Mouse (Mus musculus): ENCODE results near the gene Ankrd39. TPM values are rescaled to one million over a fixed set of nuclear protein-coding genes. Genes with fewer than 3 reads are reported as not detected.
A peak's percentile ranks its signal among the peaks of the same experiment; 100 is the strongest.

Ankrd39 gene
- polyA plus RNA-seq, 1 experiment from 2014 or later = 17.8 TPM

DNA sequence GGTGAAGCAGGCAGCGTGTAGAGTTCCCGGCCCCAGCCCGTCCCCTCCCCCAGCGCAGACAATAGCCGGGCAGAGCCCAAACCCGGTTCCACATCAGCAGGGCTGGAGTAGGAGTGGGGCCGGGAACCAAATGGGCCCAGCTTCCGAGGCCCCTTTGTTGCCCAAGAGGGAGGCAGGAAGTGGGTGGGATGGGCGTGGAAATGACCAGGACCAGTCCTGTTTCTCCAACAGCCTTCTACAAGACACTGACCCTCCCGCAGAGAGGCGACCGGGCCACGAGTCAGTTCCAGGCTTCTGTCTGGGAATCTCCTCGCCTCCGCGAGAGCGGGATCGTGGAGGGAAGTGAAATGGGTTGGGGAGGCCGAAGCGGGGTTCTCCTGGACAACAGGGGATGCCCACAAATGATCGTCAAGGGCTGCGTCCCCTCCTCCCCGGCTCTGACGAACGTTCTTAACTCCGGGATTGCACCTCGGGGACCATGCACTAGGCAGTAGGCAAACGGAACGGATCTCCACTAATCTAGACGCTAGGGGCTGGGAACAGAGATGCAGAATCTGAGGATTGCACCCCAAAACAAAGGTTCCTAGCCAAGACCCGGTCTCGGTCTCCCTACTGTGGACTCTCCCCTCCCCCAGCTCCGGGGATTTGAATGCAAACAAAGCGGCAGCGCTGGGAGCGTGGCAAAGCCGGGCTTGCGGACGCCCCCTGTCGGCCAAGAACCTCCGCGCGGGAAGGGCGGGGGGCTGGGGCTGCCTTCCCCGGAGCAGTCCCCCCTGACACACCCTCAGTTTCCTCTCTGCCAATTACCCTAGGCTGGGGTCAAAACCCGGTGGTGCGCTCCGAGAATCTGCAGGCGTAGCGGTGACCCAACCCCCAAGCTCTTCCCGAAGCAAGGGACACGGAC is 9.6 kb upstream of the Ankrd39 start:
- H3K27ac ChIP-seq (replicated peaks) = peak overlapping the region; percentile 100
- H3K36me3 ChIP-seq = peaks cover 41% of the 10 kb centered on the region
- H3K4me1 ChIP-seq = peaks cover 46% of the 10 kb centered on the region
- peak; percentile 96 for DNase-seq (ENCODE audit: low spot score)
- no peaks in the 10 kb centered on the region for H3K9me3 ChIP-seq (replicated peaks)
- under 1% methylated on average over 52 of the region's 52 CpGs for WGBS
- peaks cover 17% of the 10 kb centered on the region for H3K27me3 ChIP-seq (ENCODE audit: low read depth, poor library complexity, severe bottlenecking)
- H3K4me3 ChIP-seq = peak overlapping the region; percentile 94

DNA sequence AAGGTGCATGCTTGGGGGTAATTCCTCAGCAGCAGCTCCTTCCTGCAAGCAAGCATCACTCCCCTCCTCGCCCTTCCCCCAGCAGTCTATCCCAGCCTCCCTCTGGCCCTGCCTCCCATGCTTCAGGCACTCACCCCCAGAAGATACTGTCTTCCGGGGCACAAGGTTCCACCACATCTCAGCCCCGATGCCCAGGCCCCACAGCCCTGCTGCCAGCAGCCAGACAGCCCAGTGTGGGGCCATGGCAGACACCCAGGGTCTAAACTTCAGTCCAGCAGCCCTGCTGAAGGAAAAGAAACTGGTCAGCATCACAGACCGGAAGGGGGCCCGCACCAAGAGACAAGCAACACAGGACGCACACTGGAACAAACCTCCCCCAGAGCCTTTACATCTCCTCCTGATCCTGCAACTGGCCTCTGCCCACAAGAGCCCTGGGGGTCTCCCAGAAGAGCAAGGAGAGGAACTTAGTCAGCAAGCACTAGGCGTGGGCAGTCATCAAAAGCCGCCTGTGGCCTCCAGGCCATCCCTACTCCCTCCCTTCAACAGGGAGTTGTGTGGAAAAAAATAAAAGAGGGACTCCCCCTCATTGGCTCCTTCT is 8.7 kb upstream of the Ankrd39 start:
- peaks cover 48% of the 10 kb centered on the region for H3K4me1 ChIP-seq
- WGBS = 10% methylated on average over 8 of the region's 8 CpGs

DNA sequence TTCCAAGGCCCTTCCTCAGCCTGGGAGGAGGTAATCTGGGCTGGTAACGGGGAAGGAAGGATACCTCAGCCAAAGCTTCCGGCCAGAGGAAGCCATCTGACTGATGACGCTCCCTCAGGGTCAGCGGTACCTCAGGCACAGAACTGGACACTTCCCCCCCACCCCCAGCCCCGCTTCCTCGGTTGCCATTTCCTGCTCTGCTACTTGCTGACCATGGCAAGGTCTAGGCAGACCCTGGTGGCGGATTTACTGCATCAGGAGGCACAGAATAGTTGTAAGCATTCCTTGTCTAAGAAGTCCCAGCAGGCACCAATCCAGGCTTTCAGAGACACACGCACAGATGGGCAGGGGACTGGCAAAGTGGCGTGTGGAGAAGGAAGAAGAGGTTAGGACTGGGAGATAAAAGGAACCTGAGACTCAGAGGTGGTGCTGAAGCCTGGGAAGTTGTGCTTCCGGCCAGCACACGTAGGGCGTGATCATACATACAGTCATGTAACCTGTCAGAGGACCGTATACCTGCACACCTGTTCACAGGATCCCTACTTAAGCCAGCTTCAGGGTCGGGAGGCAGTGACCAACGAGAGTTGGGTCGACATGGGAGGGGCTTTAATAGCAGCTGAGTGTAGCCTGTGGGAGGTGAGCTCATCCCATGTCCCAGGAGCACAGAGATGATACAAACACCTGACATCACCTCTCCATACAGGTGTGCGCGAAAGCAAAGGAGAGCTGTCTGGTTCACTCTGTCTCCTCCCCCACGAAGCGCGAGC is 7.6 kb upstream of the Ankrd39 start:
- WGBS = 77% methylated on average over 21 of the region's 21 CpGs
- Histone ChIP-seq H3K27me3 (ENCODE audit: low read depth, poor library complexity, severe bottlenecking) (peaks cover 11% of the 10 kb centered on the region), H3K4me3 (peak overlapping the region; percentile 94), H3K27ac (replicated peaks) (peak overlapping the region; percentile 100), H3K9me3 (replicated peaks) (no peaks in the 10 kb centered on the region), H3K36me3 (peaks cover 61% of the 10 kb centered on the region), H3K4me1 (peaks cover 50% of the 10 kb centered on the region)
- no peak for DNase-seq (ENCODE audit: low spot score)

More for the DNA sequence above, 8.7 kb upstream of the Ankrd39 start:
- no peaks in the 10 kb centered on the region for H3K9me3 ChIP-seq (replicated peaks)
- H3K36me3 ChIP-seq = peaks cover 50% of the 10 kb centered on the region
- H3K27me3 ChIP-seq (ENCODE audit: low read depth, poor library complexity, severe bottlenecking) = peaks cover 17% of the 10 kb centered on the region
- peak overlapping the region; percentile 94 for H3K4me3 ChIP-seq
- peak overlapping the region; percentile 100 for H3K27ac ChIP-seq (replicated peaks)
- peak; percentile 51 for DNase-seq (ENCODE audit: low spot score)

DNA sequence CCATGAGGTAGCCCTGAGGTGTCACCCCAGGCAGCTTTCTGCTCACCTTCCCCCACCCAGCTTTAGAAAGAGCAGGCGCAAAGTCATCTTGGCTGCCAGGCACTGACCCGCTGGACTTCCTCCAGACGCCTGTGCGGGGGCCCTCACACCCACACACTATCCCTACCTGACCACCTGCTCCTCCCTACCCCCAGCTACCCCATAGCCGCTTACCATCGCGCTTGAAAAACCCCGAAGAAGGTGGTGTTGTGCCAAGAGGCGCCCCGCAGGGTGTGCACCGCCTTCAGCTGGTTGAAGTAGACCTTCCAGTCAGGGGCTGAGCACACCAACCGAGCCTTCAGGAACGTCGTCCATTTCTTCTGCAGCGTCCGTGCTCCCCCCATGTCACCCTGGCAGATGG is 5.3 kb upstream of the Ankrd39 start:
- Histone ChIP-seq H3K27ac (replicated peaks) (no peak overlapping the region), H3K9me3 (replicated peaks) (no peaks in the 10 kb centered on the region), H3K27me3 (ENCODE audit: low read depth, poor library complexity, severe bottlenecking) (no peaks in the 10 kb centered on the region), H3K4me3 (no peak overlapping the region), H3K4me1 (peaks cover 55% of the 10 kb centered on the region), H3K36me3 (peaks cover 80% of the 10 kb centered on the region)
- DNase-seq (ENCODE audit: low spot score) = no peak
- WGBS = 90% methylated on average over 16 of the region's 16 CpGs

- Histone ChIP-seq H3K27ac (replicated peaks) (no peak overlapping the region), H3K36me3 (peaks cover 80% of the 10 kb centered on the region), H3K9me3 (replicated peaks) (no peaks in the 10 kb centered on the region), H3K27me3 (ENCODE audit: low read depth, poor library complexity, severe bottlenecking) (no peaks in the 10 kb centered on the region), H3K4me1 (peaks cover 58% of the 10 kb centered on the region), H3K4me3 (no peak overlapping the region)
- 91% methylated on average over 17 of the region's 17 CpGs for WGBS
- DNase-seq (ENCODE audit: low spot score) = no peak
These were observed 4.7 kb upstream of the Ankrd39 start for GRCm38 (mm10) chr1:36551904-36552303.

DNA sequence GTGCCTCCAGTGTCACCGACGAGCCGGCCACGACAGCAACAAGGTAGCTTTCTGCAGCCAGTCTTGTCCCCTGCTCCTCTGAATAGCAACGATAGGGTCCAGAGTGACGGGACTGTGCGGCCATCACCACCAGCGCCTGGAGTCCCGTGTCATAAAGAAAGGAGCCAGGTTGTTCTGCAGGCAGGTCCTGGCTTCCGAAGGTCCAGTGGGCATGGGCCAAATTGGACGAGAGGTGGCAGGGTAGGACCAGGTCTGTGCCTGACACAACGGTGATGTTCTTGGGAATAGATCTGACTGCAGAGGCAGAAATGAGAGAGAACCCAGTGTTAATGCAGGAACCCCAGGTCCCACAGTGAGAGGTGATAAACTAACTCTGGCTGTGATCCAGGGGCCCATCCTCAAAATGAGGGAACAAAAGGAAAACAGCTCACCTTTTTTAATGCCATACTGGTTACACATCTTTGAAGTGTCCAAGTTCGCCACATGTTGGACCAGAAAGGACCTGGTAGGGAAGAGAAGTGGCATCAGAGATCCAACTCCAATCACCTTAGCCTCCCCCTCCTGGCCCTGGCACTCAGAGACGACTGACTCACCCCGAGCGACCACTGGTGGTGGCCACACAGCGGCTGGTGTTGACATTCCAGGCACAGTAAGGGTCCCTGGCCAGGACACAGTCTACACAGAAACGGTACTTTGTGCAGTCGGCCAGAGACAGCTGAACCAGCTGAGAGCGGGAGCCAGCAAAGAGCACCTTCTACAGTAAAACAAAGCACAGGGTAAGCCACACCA is 3.0 kb upstream of the Ankrd39 start:
- Histone ChIP-seq H3K36me3 (peaks cover 73% of the 10 kb centered on the region), H3K27me3 (ENCODE audit: low read depth, poor library complexity, severe bottlenecking) (no peaks in the 10 kb centered on the region), H3K9me3 (replicated peaks) (no peaks in the 10 kb centered on the region), H3K27ac (replicated peaks) (no peak overlapping the region), H3K4me1 (peaks cover 62% of the 10 kb centered on the region), H3K4me3 (no peak overlapping the region)
- DNase-seq (ENCODE audit: low spot score) = no peak
- 79% methylated on average over 20 of the region's 20 CpGs for WGBS

GRCm38 (mm10) chr1:36549491-36549890 is 2.2 kb upstream of the Ankrd39 start:
- peaks cover 54% of the 10 kb centered on the region for H3K4me1 ChIP-seq
- WGBS = 91% methylated on average over 18 of the region's 18 CpGs
- no peaks in the 10 kb centered on the region for H3K9me3 ChIP-seq (replicated peaks)
- no peak overlapping the region for H3K4me3 ChIP-seq
- 0 out of 2 replicates have a peak overlapping the region, but pooled peaks have one; percentile 6 for H3K27ac ChIP-seq (replicated peaks)
- DNase-seq (ENCODE audit: low spot score) = no peak
- no peaks in the 10 kb centered on the region for H3K27me3 ChIP-seq (ENCODE audit: low read depth, poor library complexity, severe bottlenecking)
- peaks cover 66% of the 10 kb centered on the region for H3K36me3 ChIP-seq

DNA sequence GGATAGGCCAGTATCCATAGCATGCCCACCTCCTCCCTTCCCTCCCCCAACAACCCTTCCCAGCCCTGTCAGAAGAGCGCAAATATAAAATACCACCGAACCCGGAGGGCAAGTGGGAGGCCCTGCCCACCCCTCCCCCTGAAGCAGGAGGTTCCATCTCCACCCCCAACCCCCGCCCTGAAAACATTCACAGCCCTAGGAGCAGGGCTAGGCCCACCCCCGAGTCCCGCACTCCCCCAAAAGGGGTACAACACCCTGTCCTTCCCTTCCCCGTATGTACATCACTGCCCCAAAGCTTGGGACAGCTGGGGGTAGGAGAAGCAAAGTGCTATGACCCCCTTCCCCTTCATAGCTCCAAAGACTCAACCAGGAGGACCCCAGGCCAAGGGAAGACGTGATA is 1.5 kb upstream of the Ankrd39 start:
- peaks cover 47% of the 10 kb centered on the region for H3K4me1 ChIP-seq
- 63% methylated on average over 8 of the region's 8 CpGs for WGBS
- H3K27me3 ChIP-seq (ENCODE audit: low read depth, poor library complexity, severe bottlenecking) = no peaks in the 10 kb centered on the region
- no peaks in the 10 kb centered on the region for H3K9me3 ChIP-seq (replicated peaks)
- H3K4me3 ChIP-seq = peak overlapping the region; percentile 4; the same call in 1 of the 2 replicates
- peaks cover 58% of the 10 kb centered on the region for H3K36me3 ChIP-seq
- no peak for DNase-seq (ENCODE audit: low spot score)
- H3K27ac ChIP-seq (replicated peaks) = no peak overlapping the region

- H3K27me3 ChIP-seq (ENCODE audit: low read depth, poor library complexity, severe bottlenecking) = no peaks in the 10 kb centered on the region
- peak overlapping the region; percentile 77; the same call in 1 of the 2 replicates for H3K27ac ChIP-seq (replicated peaks)
- no peak overlapping the region for H3K4me3 ChIP-seq
- 52% methylated on average over 9 of the region's 9 CpGs for WGBS
- peaks cover 52% of the 10 kb centered on the region for H3K36me3 ChIP-seq
- peaks cover 47% of the 10 kb centered on the region for H3K4me1 ChIP-seq
- no peak for DNase-seq (ENCODE audit: low spot score)
- no peaks in the 10 kb centered on the region for H3K9me3 ChIP-seq (replicated peaks)
These were observed 845 bp upstream of the Ankrd39 start for GRCm38 (mm10) chr1:36547981-36548598.

- H3K4me1 ChIP-seq = peaks cover 44% of the 10 kb centered on the region
- H3K9me3 ChIP-seq (replicated peaks) = no peaks in the 10 kb centered on the region
- H3K27ac ChIP-seq (replicated peaks) = no peak overlapping the region
- DNase-seq (ENCODE audit: low spot score) = no peak
- peaks cover 46% of the 10 kb centered on the region for H3K36me3 ChIP-seq
- H3K27me3 ChIP-seq (ENCODE audit: low read depth, poor library complexity, severe bottlenecking) = no peaks in the 10 kb centered on the region
- WGBS = 77% methylated on average over 19 of the region's 19 CpGs
- H3K4me3 ChIP-seq = peak overlapping the region; percentile 61
These were observed 1.2 kb downstream of the Ankrd39 start for GRCm38 (mm10) chr1:36545845-36546600.

GRCm38 (mm10) chr1:36545382-36545781 is 1.9 kb downstream of the Ankrd39 start:
- 91% methylated on average over 2 of the region's 2 CpGs for WGBS
- Histone ChIP-seq H3K4me3 (no peak overlapping the region), H3K36me3 (peaks cover 45% of the 10 kb centered on the region), H3K27me3 (ENCODE audit: low read depth, poor library complexity, severe bottlenecking) (no peaks in the 10 kb centered on the region), H3K4me1 (peaks cover 42% of the 10 kb centered on the region), H3K9me3 (replicated peaks) (no peaks in the 10 kb centered on the region), H3K27ac (replicated peaks) (no peak overlapping the region)
- no peak for DNase-seq (ENCODE audit: low spot score)

All from midbrain, embryonic 10.5 days (tissue).